Mouse (Mus musculus) embryonic facial prominence, embryonic 15.5 days (tissue): ENCODE data around the gene Gm20388. TPM values are rescaled to one million over a fixed set of nuclear protein-coding genes. Genes with fewer than 3 reads are reported as not detected.
"Not testable (repeated sequence)": the region's sequence is repeated elsewhere in the genome, so short reads cannot be mapped to it uniquely, and the experiment has no call there.

Experiments
- ATAC-seq: fragments of 200-750 bp; cut with Nextera tagmentation; 2 replicates; pipeline ENCODE4 v1.8.0; 2017; ENCODE audit warnings: low read depth, moderate TSS enrichment; ENCODE audit not compliant: insufficient number of reproducible peaks, low FRiP score, low TSS enrichment
- H3K27ac ChIP-seq: fragments of 300-500 bp; sonication (generic); replicated peaks from 2 replicates; pipeline ENCODE4 v1.5.1; 2015; ENCODE audit warnings: mild to moderate bottlenecking, inconsistent platforms
- H3K27me3 ChIP-seq: fragments of 300-500 bp; sonication (generic); 2 replicates; pipeline ENCODE4 v1.6.1; 2015; ENCODE audit warnings: inconsistent platforms
- H3K36me3 ChIP-seq: fragments of 300-500 bp; sonication (generic); 2 replicates; pipeline ENCODE4 v1.6.1; 2015; ENCODE audit warnings: mild to moderate bottlenecking, inconsistent platforms
- H3K4me1 ChIP-seq: fragments of 300-500 bp; sonication (generic); 2 replicates; pipeline ENCODE4 v1.6.1; 2015; ENCODE audit warnings: inconsistent platforms
- H3K4me2 ChIP-seq: fragments of 300-500 bp; sonication (generic); replicated peaks from 2 replicates; pipeline ENCODE4 v1.6.1; 2015; ENCODE audit warnings: mild to moderate bottlenecking, inconsistent platforms
- H3K4me3 ChIP-seq: fragments of 300-500 bp; sonication (generic); replicated peaks from 2 replicates; pipeline ENCODE4 v1.5.1; 2015; ENCODE audit warnings: mild to moderate bottlenecking, inconsistent platforms
- H3K9ac ChIP-seq: fragments of 300-500 bp; sonication (generic); 2 replicates; pipeline ENCODE4 v1.6.1; 2015; ENCODE audit warnings: inconsistent platforms
- H3K9me3 ChIP-seq: fragments of 300-500 bp; sonication (generic); replicated peaks from 2 replicates; pipeline ENCODE4 v1.6.1; 2016; ENCODE audit warnings: inconsistent platforms
- WGBS: fragments of 180-500 bp; shearing (Covaris S2); methylation state at CpG from one replicate; pipeline ENCODE4 v1.1.7; 2015; 5-methylcytosine and 5-hydroxymethylcytosine counted together
- polyA plus RNA-seq: library from polyadenylated mRNA; unstranded; fragments of >200 nt; fragmentation: Nextera tagmentation; extraction: Ambion mirVana; gene quantifications from 2 replicates; pipeline ENCODE4 v1.2.1, GENCODE M21; 2015

The Gm20388 gene
- polyA plus RNA-seq, 1 experiment from 2014 or later = 8.0 TPM

DNA sequence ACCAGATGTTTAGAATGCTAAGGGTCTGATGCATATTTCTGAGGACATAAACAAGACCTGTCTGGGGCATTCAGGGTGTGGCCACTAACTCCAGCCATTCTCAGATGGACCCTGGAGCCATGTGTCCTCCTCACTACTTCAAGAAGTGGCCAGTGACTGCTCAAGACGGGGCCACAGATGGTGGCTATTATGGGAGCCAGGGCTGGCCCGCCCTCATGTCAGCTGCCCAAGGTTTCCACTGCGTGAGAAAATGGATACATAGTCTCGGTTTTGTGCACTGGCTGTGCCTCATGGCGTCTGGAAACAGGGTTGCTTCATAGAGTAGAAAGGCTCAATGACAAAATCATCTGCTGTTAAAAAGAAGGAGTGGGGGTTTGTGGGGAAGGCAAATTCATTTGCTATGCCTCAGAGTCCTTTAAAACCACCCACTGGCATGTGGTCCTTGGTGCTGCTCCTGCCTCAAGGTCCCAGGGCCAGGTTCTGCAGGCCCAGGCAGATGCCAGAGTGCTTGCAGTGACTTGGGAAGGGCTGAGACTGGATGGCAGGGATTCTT is 1222.4 kb downstream of the Gm20388 start:
- no peak for ATAC-seq
- H3K4me2 ChIP-seq = no peak overlapping the region
- H3K27me3 ChIP-seq = peaks cover 51% of the 10 kb centered on the region
- no peak overlapping the region for H3K27ac ChIP-seq
- WGBS = 49% methylated on average over 5 of the region's 5 CpGs
- H3K9me3 ChIP-seq = 0 out of 2 replicates have a peak, but pooled peaks cover 3% of the 10 kb centered on the region
- no peaks in the 10 kb centered on the region; the same call in 1 of the 2 replicates for H3K36me3 ChIP-seq
- no peak overlapping the region for H3K4me3 ChIP-seq
- no peak overlapping the region; the same call in 1 of the 2 replicates for H3K9ac ChIP-seq
- peaks cover 24% of the 10 kb centered on the region for H3K4me1 ChIP-seq

DNA sequence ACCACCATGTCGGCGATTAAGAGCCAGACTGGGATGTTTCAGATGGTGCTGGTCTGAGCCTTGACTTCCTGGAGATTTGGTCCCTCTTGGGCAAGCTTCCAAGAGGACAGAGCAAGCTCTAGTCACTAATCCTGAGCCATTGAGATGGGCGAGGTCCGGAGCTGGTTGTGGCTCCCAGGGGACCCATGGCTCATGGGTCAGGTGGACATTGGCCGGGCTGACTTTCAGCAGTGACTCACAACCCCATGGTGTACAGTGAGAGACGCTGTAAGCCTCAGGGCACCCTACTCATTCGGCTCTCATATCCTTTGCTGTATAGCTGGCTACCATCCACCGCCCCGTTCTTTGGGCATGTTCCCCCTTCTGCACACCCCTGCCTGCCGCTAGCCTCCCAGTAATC is 1223.5 kb downstream of the Gm20388 start:
- ATAC-seq = no peak

DNA sequence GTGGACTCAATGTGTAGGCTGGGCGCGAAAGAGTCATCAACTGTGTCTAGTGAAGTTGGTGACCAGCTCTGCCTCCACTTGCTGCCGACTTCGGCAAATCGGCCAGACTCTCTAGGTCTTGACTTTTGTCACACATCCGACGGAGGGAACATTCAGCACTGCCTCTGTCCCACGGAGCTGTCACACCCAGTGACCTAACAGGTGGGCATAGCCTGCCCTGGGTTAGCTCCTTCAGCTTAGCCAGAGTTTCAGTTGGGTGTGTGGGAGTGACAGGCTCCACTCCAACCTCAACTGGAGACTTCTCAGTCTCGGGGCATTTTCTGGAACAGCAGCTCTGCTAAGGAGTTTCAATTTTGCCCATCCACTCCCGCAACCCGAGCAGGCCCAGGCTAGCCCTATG is 1223.9 kb downstream of the Gm20388 start:
- WGBS = 85% methylated on average over 11 of the region's 11 CpGs
- no peak for ATAC-seq
- Histone ChIP-seq H3K4me2 (no peak overlapping the region), H3K27ac (no peak overlapping the region), H3K9ac (no peak overlapping the region), H3K9me3 (0 out of 2 replicates have a peak, but pooled peaks cover 3% of the 10 kb centered on the region), H3K36me3 (no peaks in the 10 kb centered on the region; the same call in 1 of the 2 replicates), H3K4me3 (no peak overlapping the region), H3K4me1 (peaks cover 10% of the 10 kb centered on the region; the same call in 1 of the 2 replicates), H3K27me3 (peaks cover 36% of the 10 kb centered on the region)

More for the DNA sequence above, 1223.5 kb downstream of the Gm20388 start:
- Histone ChIP-seq H3K4me2 (no peak overlapping the region), H3K36me3 (no peaks in the 10 kb centered on the region; the same call in 1 of the 2 replicates), H3K4me1 (peaks cover 13% of the 10 kb centered on the region; the same call in 1 of the 2 replicates), H3K4me3 (no peak overlapping the region), H3K27ac (no peak overlapping the region), H3K9me3 (0 out of 2 replicates have a peak, but pooled peaks cover 3% of the 10 kb centered on the region), H3K27me3 (peaks cover 40% of the 10 kb centered on the region), H3K9ac (no peak overlapping the region)
- 82% methylated on average over 10 of the region's 10 CpGs for WGBS

DNA sequence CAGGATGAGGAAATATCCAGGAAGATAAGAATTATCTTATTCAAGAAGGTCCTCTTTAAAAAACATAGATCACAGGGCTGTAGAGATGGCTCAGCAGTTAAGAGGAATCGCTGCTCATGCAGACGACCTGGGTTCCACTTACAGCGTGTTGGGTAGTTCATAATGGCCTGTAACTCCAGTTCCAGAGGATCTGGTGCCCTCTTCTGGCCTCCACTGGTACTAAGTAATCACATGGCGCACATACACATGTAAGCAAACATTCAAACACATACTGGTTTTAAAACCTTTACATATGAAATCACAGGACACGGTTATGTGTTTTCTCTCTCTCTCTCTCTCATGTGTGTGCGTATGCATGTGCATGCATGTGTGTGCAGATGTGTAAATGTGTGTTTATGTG is 1226.2 kb downstream of the Gm20388 start:
- no peak for ATAC-seq
- Histone ChIP-seq H3K36me3 (no peaks in the 10 kb centered on the region; the same call in 1 of the 2 replicates), H3K4me1 (peaks cover 10% of the 10 kb centered on the region; the same call in 1 of the 2 replicates), H3K27ac (no peak overlapping the region), H3K9ac (no peak overlapping the region), H3K9me3 (0 out of 2 replicates have a peak, but pooled peaks cover 3% of the 10 kb centered on the region), H3K4me3 (no peak overlapping the region), H3K27me3 (peaks cover 15% of the 10 kb centered on the region; the same call in 1 of the 2 replicates), H3K4me2 (no peak overlapping the region)
- 91% methylated on average over 6 of the region's 6 CpGs for WGBS

DNA sequence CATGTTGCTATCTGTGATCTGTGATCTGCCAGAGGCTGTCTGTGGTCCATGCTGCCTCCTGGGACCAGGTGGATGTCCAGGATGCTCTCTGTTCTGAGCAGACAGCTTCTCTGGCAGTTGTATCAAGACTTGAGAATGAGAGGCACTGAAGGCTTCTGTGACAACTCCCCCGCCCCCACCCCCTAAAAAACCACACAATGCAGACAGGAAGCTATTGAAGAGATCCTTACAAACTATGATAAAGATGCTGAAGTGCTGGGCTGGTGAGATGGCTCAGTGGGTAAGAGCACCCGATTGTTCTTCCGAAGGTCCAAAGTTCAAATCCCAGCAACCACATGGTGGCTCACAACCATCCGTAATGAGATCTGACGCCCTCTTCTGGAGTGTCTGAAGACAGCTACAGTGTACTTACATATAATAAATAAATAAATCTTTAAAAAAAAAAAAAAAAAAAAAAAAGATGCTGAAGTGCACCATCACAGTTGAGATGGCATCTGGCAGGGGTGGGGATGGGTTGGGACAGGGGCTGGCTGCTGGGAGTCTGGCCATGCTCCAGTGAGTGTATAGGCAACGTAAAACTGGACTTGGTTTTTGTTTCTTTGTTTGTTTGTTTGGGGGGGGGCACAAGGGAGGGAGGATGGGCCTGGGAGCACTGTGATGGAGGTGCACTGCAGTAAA is 1235.0 kb downstream of the Gm20388 start:
- 69% methylated on average over 5 of the region's 6 CpGs for WGBS
- H3K27ac ChIP-seq, H3K27me3 ChIP-seq, ATAC-seq, H3K4me3 ChIP-seq, H3K9ac ChIP-seq, H3K9me3 ChIP-seq, H3K4me1 ChIP-seq, H3K36me3 ChIP-seq, H3K4me2 ChIP-seq: not testable (repeated sequence)

DNA sequence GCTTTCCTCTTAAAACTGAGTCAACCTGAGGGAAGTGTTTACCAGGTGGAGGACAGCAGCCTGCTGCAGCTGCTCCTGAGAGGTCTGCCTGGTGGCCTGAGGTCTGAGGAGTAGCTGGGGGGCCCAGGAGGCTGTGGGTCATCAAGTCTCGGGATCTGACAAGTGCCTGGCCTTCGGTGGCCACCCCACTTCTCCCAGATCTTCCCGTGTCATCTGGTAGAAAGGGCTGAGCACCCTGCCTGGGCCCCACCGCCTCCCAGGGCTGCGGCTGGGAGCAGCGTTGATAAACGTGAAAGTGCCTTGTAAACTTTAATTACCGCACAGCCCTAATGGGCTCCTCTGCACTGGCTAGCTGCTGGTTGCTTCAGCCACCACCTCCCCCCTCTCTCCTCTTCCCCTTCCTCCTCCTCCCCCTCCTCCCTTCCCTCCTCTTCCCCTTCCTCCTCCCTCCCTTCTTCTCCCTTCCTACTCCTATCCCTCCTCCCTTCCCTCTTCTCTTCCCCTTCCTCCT is 1238.0 kb downstream of the Gm20388 start:
- no peak overlapping the region for H3K27ac ChIP-seq
- no peak overlapping the region for H3K9ac ChIP-seq
- H3K4me1 ChIP-seq = 0 out of 2 replicates have a peak, but pooled peaks cover 2% of the 10 kb centered on the region
- no peak for ATAC-seq
- H3K4me2 ChIP-seq = no peak overlapping the region
- H3K4me3 ChIP-seq = no peak overlapping the region
- no peaks in the 10 kb centered on the region for H3K36me3 ChIP-seq
- no peaks in the 10 kb centered on the region for H3K9me3 ChIP-seq
- WGBS = 28% methylated on average over 8 of the region's 8 CpGs
- no peaks in the 10 kb centered on the region; the same call in 1 of the 2 replicates for H3K27me3 ChIP-seq

DNA sequence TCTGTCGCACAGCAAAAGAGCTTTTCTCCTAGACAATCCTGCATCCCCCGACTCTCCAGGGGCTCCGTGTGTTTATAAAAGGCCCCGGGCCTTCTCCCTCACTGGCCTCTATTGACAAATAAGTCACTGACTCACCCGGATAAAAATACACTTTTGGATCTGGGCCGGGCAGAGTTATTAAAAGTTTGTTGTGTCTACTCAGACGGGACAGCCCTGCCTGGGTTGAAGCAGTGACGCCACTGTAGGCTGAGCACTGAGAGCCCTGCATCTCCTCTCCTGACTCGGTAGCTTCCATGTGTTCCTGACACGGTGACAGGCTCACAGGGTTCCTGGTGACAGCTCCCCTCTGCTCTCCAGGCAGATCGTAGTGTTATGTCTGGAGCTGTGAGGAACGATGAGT is 1241.8 kb downstream of the Gm20388 start:
- no peak for ATAC-seq
- H3K27ac ChIP-seq = no peak overlapping the region

DNA sequence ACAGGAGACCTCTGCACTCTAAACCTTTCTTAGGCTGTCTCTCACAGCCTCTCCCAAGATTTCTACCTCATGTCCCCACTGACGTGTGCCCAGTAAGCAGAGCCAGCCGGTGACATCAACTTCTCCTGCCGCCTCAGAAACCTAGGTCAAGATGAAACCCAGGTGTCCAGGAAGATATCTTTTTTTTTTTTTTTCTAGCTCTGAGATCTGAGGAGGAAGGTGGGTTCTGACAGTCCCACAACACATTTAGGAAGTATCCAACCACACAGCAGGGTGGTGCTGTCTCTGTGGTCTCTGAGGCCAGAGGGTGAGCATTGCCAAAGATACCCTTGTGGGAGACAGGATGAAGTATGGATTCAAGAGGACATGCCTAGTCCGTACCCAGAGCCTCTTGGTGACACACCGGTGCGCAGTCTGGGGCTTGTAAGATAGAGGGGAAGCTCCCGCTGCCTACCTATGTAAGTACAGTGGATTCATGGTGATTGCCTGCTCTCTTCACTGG is 1246.4 kb downstream of the Gm20388 start:
- H3K27ac ChIP-seq = no peak overlapping the region
- 82% methylated on average over 7 of the region's 7 CpGs for WGBS
- H3K4me3 ChIP-seq = no peak overlapping the region
- no peak for ATAC-seq
- H3K4me2 ChIP-seq = no peak overlapping the region
- H3K27me3 ChIP-seq = peaks cover 3% of the 10 kb centered on the region; the same call in 1 of the 2 replicates
- no peaks in the 10 kb centered on the region for H3K36me3 ChIP-seq
- no peaks in the 10 kb centered on the region for H3K9me3 ChIP-seq
- no peak overlapping the region for H3K9ac ChIP-seq
- 0 out of 2 replicates have a peak, but pooled peaks cover 2% of the 10 kb centered on the region for H3K4me1 ChIP-seq

More for the DNA sequence above, 1241.8 kb downstream of the Gm20388 start:
- 0 out of 2 replicates have a peak, but pooled peaks cover 2% of the 10 kb centered on the region for H3K4me1 ChIP-seq
- H3K4me2 ChIP-seq = no peak overlapping the region
- no peak overlapping the region for H3K4me3 ChIP-seq
- H3K36me3 ChIP-seq = no peaks in the 10 kb centered on the region
- no peaks in the 10 kb centered on the region for H3K9me3 ChIP-seq
- peaks cover 2% of the 10 kb centered on the region; the same call in 1 of the 2 replicates for H3K27me3 ChIP-seq
- 53% methylated on average over 12 of the region's 12 CpGs for WGBS
- no peak overlapping the region for H3K9ac ChIP-seq

DNA sequence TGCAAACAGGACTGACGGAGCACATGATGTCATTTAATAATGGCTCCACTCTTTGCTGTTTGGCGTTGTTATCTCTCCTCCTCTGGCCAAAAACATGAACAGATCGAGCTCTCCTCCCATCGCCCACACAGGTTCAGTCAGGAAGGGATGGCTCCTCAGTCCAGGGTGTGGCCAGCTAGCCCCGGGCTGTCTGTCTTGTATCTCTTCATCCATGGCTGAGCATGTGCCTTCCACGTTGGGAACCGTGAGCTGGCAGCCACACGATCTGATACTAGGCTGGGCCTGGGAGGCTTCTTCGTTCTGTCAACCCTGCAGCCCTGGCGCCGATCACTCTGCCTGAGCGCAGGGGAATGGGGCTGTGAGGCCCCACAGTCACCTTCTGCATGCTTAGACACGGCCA is 1248.2 kb downstream of the Gm20388 start:
- WGBS = 65% methylated on average over 13 of the region's 13 CpGs
- H3K4me1 ChIP-seq = peaks cover under 1% of the 10 kb centered on the region; the same call in 1 of the 2 replicates

DNA sequence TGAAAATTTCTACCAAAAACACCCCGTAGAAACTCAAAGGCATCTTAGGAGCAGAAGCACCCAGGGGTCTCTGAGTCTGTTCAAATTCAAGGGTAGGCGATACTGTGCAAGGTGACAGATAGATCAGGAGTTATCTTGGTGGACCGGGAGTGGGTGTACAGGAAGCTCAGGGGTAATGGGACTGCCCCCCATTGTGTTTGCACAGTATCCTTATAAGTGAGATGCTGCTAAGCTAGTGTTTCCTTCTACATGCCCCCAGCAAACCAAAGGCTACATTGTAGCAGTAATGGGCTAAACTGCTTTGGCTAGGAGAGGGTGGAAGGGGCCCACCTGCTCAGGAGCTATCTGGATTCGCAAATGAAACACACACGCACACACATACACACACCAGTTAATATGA is 1250.8 kb downstream of the Gm20388 start:
- Histone ChIP-seq H3K36me3 (no peaks in the 10 kb centered on the region), H3K27ac (no peak overlapping the region), H3K27me3 (0 out of 2 replicates have a peak, but pooled peaks cover 3% of the 10 kb centered on the region), H3K4me2 (no peak overlapping the region), H3K9me3 (no peaks in the 10 kb centered on the region), H3K9ac (no peak overlapping the region), H3K4me1 (peaks cover 9% of the 10 kb centered on the region; the same call in 1 of the 2 replicates), H3K4me3 (no peak overlapping the region)
- no peak for ATAC-seq
- WGBS = 91% methylated on average over 5 of the region's 5 CpGs

More for the DNA sequence above, 1248.2 kb downstream of the Gm20388 start:
- no peak overlapping the region for H3K4me3 ChIP-seq
- H3K9me3 ChIP-seq = no peaks in the 10 kb centered on the region
- peaks cover 3% of the 10 kb centered on the region; the same call in 1 of the 2 replicates for H3K27me3 ChIP-seq
- H3K36me3 ChIP-seq = no peaks in the 10 kb centered on the region
- no peak for ATAC-seq
- H3K9ac ChIP-seq = no peak overlapping the region
- no peak overlapping the region for H3K4me2 ChIP-seq
- H3K27ac ChIP-seq = no peak overlapping the region

DNA sequence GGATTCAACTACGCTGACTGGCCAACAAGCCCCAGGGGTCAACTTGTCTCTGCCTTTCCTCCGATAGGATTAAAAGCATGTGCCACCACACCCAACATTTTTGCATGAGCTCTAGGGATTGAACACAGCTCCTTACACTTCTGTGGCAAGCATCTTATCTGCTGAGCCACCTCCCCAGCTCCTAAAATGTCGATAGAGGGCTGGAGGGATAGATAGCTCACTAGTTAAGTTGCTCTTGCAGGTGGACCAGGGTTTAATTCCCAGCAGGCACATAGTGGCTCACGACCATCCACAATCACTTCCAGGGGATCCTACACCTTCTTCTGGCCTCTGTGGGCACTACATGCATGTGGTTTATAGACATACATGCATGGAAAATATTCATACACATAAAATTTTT is 1251.8 kb downstream of the Gm20388 start:
- no peak overlapping the region for H3K4me3 ChIP-seq
- 60% methylated on average over 4 of the region's 4 CpGs for WGBS
- no peaks in the 10 kb centered on the region for H3K36me3 ChIP-seq
- H3K27ac ChIP-seq = no peak overlapping the region
- peaks cover 9% of the 10 kb centered on the region; the same call in 1 of the 2 replicates for H3K4me1 ChIP-seq
- ATAC-seq = no peak
- no peaks in the 10 kb centered on the region for H3K9me3 ChIP-seq
- H3K9ac ChIP-seq = no peak overlapping the region
- 0 out of 2 replicates have a peak, but pooled peaks cover under 1% of the 10 kb centered on the region for H3K27me3 ChIP-seq
- H3K4me2 ChIP-seq = no peak overlapping the region
